Mouse (Mus musculus): Measurements from ENCODE around the gene Tdrd9.

DNA sequence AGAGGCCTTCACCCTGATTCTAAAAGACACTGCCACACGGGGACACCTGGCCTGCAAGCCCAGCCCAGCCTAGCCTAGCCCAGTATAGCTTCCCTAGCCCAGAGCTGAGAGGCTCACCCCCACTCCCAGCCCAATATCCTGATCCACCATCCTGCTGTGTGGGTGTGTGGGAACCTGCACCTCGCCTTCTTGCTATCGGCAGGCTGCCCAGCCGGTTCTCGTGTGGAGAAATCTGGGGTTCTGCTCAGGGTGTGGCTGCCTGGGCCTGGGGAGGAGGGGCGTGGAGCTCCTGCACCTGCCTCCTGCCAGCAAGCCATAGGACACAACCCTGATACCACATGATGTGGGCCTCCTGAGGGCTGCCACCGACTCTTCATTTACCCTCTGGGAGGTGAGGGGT is 146.3 kb downstream of the Tdrd9 start:
- no peak for TF ChIP-seq POLR2A (IDR thresholded peaks at IDR 0.05; ENCODE audit: low read depth, low read length)
- TF ChIP-seq CTCF (IDR thresholded peaks at IDR 0.05; ENCODE audit: borderline replicate concordance, insufficient read depth, low read length): no peak

Measured in embryonic fibroblast, embryonic 13.5 days (primary cell).